Mouse (Mus musculus) spleen, postnatal 4 days (tissue): ENCODE data around the gene Kcnj14.
A peak's percentile ranks its signal among the peaks of the same experiment; 100 is the strongest.

Experiments used
- DNase-seq, 2 experiments: peaks; one replicate each; pipeline ENCODE4 v3.0.0; 2022; ENCODE audit warnings: low spot score in 2 of 2

Gene Kcnj14

DNA sequence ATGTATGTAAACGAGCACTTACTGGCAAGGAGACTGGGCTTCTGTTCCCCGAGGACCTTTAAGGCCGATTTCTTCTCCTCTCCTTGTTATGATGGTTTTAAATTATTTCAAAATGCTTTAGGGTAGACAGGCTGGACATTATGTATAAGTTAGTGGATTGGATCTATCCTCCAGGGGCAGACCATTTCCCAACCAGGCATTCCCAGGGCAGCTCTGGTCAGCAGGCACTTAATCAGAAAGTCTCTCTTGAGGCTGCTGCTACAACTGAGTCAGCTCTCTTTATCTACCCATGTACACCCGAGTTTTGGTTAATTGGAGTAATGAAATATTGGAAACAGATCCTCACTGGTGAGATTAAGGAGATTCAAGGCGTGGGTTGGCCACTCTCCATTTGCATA is 6.5 kb upstream of the Kcnj14 start:
- DNase-seq: no peak

DNA sequence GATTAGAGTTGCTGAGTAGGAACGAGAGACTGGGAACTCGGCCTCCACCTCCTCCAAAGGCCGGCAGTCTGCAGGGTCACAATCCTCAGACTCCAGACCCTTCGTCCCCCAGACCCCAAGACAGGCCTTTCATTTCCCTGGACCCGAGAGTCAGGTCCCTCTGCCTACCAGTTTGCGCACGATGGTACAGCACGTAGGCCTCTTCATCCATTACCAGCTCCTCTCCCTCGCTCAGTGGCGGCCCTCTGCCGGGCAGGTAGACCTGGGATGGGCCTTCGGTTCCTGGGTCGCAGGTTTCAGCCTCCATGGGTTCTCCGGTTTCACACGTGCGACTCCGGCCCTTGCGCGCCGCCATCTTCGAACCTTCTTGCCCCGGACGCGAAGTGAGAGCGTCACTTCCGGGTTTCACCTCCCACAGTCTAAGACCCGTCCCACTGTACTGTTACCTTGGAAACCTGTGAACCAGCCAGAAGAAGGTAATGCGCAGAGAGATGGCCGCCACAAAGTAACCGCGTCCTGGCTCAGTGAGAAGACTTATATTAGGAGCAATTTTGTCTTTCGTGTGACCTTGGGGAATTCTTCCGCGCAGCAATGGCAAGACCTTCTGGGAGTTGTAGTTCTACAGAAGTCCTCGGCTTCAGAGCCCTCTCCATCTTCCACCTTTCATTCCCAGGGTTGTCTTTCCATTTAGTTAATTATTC is 6.0 kb upstream of the Kcnj14 start, which contains the start of gene Grwd1:
Gene Grwd1, minus strand, starts transcription at position 518 of the 701 bp plus-strand sequence.
- DNase-seq: peak; percentile 69 to 86

DNA sequence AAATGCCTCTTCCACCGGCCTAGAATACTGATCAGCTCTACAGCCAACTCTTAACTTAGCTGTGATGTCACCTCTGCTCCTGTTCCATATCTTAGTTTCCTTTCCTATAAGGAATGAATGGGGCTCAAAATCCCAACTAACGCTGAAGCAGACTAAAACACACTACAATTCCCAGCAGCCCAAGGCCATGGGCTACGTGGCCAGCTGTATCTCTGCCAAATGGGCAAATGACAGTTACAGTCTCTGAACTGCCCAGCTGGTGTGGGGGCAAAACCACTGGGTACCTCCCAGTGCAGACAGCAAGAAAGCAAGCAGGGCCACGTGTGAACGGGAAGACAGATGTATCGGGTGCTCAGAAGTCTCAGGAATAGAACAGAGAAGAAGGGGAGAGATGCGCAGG is 2.0 kb upstream of the Kcnj14 start:
- no peak for DNase-seq

DNA sequence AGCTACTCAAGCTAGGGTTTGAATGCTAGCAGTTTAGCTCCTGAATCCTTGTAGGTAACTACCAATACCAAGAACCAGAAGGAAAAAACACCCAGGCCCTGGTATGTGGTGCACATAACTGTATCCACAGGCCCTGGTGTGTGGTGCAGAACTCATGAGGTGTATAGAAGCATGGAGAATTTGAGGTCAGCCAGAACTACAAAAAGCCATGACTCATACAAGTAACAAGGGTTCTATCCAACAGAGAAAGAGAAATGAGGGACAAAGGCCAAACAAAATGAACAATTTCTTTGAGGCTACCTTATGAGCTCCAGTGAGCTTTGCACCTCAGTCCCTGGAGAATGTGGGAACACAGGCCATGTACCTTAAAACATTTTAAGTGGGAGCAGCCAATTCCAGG is 3.7 kb downstream of the Kcnj14 start:
- no peak for DNase-seq

DNA sequence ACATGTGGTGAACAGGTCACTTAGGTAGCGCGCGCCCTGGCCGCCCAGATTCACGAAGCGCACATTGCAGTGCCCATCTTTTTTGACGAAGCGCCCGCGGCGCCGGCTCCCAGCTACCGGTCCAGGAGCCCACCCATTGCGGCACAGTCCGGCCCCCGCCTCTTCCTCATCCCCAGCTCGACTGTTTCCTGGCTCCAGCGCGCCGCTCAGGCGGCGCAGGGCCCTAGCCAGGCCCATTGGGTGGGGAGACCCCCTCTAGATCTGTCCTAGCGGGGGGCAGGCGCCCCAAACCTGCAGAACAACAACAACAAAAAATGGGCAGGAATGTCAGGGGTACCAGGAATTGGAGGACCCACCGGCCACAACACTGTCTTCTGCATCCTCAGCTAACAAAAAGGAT is 4.7 kb downstream of the Kcnj14 start:
- no peak for DNase-seq

DNA sequence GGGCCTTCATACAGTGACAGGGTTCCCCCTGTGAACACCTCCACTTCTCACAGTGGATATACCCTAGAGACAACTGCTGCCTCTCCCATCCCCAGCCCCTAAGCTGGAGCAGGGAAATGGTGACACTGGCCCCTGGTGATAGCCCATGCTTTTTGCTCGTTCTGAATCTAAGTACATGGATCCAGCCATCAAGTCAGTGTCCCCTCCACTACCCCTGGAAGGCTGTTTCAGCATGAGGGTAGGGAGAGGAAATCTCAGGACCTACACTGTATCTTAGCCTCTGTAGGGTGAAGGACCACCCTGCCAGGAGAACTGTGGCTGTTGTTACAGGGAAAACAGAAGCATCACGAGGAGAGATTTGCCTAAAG is 8.6 kb downstream of the Kcnj14 start:
- no peak for DNase-seq

DNA sequence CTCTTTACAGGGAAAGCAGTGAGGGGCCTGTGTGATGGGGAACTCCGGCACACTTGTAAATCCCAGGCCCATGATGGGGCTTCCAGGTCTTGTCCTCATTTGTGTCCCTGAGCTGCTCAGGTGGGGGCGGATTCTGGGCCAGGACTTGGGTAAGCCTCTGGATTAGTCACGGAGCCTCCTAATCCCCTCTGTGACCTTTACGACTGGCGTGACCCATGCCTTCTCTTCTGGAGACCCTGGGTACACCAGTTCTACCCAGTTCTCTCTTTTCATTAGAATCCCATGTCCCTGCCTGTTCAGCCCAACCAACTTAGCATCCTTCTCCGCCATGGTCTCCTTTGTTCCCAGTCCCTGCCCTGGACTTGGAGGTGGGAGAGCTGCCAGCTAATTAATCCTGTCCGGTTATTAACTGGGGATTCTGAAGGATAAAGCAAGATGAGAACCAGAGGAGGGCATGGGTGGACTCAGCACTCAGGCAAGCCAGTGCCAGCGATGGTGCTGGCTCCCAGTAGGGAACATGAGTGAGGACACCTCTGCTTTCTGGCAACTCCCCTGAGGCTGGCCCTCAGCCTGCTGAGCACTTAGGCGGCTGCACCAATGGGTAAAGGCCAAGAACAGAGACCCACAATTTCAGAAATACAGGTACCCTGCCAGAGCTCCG is 9.1 kb downstream of the Kcnj14 start:
- no peak for DNase-seq

DNA sequence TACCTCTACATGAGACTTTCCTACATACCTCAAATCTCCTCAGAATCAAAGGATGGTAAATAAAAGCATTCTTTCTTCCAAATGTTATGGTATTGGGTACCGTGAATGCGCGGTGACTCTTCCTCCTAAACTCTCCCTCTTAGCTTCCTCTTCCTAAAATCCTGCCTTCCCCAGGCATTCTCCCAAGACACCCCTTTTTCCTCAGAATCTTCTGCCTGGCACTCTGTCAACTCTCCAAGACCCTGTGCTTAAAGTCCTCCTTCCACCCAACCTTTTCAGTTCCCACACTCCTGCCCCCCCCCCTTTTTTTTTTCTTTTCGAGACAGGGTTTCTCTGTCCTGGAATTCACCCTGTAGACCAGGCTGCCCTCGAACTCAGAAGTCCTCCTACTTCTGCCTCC is 9.7 kb downstream of the Kcnj14 start:
- DNase-seq: no peak

DNA sequence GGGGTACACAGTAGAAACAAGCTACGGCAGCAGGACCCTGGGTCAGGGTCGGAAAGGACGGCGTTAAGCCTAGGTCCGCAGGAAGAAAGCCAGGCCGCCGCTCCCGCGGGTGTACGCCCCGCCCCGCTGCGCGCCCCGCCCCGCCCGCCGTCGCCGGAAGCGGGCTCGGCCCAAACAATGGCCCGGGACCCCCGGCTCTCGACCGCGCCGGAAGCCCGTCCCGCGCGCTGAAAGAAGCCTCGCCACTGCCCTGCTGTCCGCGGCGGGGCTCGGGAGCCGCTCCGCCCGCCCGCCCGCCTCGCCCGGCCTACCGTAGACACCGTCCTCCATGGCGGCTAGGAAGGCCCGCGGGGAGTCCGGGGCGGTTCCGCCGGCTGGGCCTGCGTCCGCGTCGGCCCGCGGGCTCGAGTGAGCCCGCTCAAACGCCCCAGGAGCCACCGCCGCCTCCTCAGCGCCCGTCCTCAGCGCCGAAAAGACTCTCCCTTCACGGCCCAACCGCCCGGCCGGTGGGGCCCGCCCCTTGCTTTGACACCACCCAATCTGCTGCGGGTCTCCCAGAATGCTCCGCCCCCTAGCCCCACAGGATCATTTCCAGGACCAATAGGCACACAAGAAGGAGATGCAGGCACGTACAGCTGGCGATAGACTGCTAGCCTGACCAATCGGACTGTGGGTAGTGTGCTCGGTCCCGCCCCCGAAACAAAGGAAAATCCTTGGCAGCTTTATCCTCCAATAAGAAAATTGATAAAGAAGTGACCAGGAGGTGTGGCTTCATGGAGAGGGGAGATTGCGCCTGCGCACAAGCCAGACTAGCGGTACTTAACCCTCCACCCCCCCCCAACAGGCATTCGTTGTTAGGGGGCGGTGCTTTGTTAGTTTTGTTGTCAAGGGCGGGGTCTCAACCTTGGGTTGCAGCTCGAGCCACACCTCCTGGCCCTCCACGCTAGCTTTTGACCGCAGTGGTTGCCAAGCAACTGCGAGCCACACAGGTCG is 10.5 kb downstream of the Kcnj14 start, which contains the start of gene Cyth2:
Gene Cyth2, minus strand, starts transcription at position 795 of the 993 bp plus-strand sequence.
- DNase-seq: peak; percentile 98 to 99

DNA sequence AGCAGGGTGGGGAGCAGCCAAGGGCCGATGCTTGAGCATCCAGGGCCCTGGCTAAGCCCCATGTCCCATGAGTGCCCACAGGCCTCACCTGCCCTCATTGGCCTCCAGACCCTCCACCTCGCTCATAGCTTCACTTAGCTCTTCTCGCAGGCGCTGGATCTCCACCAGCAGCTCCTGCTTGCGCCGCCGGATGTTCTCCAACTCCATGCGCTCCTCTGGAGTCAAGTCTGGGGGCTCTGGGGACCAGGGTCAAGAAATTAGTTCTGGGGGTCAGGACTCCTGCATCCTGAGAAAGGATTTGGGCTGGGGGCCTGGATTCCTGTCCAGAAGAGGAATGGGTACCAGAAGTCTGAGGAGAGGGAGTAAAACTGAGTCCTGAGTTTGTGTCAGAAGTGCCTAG is 11.7 kb downstream of the Kcnj14 start:
- DNase-seq: no peak

DNA sequence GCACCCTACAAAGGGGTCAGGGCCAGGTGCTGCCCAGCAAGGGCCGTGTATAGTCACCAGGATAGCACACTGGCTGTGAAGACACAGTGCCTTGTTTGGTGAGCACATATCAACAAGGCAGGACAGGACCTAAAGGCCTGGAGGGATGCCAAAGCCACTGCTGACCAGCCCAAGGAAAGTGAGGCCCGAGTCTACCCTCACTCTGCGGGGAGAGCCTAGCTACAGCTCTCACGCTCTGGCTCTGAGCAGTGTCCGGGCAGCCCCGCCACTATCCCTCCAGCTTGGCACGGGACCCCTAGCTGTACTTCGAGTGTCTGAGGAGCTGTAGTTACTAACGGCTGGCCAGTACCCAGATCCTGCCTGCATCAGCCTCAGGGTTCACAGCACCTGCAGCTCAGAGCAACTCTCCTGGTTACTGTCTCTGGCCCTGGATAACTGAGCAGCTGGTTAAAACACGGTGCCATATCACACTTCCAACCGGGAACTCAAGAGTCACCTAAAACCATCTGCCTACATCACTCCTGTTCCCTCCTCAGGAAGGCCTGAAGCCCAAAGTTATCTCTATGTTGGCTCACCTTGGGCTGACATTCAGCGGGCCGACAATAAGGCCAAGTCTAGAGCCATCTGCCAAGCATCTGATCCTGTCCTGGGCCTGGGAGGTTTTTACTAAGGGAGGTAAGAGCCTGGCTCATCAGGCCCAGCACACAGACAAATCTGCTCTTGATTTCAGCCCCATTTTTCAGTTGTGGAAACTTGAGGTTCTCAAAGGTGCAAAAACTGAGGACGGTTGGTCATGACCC is 15.1 kb downstream of the Kcnj14 start:
- no peak for DNase-seq

DNA sequence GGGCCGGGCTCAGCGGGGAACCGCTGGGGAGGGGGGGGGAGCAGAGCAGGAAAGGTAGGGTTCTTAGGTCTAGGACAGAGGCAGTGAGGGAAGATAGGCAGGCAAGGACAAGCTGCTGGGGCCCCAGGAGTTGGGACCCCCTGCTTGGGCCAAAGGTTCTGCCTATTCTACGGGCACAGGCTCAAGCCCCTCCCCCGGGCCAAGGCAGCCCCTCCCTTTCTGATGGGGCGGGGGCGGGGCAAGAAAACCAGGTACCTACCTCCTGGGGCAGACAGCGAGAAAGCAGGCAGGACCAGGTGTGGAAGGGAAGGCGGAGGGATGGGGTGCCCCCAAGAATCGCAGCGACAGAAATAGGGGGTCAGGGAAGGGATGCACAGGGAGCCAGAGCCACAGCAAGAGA is 16.1 kb downstream of the Kcnj14 start:
- no peak for DNase-seq

DNA sequence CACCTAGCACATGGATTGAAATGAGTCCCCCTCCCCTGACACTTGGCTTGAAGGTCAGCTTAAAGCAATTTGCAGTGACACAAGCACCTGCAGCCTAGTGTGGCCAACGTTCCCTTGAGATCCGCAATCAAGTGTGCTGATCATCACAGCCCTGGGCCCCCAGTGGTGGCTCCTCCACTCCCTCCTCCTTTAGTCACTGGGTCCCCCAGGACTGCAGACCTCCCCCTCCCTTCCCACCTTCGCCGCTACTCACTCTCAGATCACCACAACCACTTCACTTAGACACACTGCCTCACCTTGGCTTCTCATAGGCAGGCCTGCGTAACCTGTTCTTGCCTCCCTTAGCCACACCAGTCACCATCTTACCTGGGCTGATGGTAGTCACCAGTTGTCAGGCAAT is 18.6 kb downstream of the Kcnj14 start:
- no peak for DNase-seq

DNA sequence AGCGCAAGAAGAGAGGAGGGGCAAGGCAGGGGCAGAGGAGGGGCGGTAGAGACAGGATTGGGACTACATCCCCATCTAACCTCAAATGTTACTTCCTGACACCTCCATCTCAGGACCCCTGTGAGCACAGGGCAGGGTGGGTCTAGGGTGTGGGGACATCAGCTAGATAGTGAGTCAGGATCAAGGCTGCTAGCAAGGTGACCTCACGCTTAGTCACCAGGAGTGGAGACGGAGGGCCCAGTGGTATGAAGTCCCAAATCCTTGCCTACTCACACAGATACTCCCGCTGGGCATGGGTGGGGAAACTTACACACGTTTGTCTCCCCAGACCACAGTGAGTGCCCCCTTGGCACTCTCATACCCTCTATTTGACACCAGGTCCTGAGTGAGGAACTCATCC is 22.0 kb downstream of the Kcnj14 start:
- no peak for DNase-seq

DNA sequence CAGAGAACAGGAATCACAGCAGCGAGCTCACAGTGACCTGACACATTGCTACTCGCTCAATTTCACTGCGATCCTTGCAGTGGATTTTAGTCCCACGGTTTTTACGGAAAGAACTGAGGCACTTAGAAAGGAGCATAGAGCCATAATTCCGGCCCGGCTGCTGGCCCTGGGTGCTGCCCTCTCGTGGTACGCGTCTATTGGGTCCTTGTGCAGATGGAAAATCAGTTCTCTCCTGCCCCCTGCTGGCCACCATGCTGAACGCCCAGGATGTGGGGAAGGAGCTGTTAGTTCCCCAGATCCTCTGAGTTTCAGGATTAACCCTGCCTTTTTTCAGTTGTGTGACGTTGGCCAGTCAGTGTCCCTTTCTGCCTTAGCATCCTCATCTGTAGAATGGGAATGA is 23.2 kb downstream of the Kcnj14 start:
- peak; percentile 89 to 97 for DNase-seq

DNA sequence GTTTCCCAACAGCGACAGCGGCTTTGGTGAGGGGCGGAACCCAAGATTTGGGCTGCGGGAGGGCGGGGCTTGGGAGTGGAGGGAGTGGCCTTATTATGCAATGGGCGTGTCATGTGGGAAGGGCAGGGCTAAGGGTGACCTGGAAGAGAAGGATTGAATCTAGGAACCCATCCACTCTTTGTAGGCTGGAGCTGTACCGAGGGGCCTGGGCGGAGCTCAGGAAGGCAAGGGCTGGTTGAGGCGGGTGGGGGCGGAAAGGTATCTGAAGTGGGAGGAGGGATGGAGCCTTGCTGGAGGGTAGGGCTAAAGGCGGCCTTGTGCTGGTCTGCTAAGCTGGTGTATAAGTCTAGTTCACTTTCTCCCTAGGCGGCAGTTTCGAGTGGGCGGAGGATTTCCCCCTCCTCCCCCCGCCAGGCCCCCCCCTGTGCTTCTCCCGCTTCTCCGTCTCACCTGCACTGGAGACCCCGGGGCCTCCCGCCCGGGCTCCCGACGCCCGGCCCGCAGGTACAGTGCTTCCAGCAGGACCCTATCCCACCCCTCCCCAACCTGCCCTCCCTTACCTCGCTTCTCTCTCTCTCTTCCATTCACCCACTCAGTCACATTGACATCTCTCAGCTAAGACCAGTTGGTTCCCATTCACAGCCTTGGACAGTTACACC is 23.9 kb downstream of the Kcnj14 start:
- DNase-seq: peak in 1 of 2 experiments; percentile 62

DNA sequence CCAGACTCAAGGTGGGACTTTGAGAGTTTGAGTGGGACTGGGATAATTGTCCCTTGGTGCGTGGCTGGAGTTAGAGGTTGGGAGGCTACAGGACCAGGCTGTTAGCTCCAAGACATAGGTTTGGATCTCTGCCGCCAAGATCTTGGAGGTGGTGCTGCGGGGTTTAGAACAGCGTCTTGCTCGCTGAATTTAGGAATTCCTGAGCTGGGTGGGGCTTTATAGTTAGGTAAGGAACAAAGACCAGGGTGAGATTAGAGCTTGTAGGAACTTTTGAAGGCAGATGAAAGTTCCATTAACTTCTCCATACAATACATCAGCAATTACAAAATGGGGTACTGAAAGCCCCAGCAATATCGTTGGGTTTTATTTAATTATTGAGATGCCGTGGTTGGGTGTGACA is 24.6 kb downstream of the Kcnj14 start:
- no peak for DNase-seq

DNA sequence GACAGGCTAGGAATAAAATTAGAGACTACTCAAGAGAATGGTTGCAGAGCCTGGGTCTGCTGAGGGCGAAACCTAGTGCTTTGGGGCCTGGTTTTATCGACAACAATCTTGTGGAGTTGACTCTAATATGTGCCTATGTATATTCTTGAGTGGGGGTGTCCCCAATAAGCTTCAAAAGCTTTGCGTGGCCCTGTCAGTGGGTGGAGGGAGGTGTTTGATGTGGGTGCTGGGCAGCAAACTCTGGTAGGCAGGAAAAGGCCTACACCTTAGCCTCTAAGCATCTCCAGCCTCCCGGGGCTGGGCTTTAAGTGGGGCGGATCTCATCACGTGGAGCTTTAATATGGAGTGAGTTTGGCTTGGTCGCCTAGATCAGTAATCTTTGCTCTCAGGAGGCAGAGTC is 25.7 kb downstream of the Kcnj14 start:
- no peak for DNase-seq

DNA sequence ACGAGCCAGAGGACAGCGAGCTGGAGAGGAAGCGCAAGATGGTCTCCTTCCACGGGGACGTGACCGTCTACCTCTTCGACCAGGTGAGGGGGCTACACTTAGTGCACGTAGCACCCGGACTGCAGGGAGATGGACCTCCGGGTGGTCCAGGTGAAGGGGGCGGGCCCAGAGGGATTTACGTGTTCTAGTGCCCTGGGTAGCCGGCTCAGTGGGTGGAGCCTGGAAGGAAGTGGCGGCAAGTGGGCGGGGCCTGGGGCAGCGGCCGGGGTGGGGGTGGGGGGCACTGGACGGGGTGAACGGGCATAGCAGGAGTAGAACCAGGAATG is 26.1 kb downstream of the Kcnj14 start:
- no peak for DNase-seq

DNA sequence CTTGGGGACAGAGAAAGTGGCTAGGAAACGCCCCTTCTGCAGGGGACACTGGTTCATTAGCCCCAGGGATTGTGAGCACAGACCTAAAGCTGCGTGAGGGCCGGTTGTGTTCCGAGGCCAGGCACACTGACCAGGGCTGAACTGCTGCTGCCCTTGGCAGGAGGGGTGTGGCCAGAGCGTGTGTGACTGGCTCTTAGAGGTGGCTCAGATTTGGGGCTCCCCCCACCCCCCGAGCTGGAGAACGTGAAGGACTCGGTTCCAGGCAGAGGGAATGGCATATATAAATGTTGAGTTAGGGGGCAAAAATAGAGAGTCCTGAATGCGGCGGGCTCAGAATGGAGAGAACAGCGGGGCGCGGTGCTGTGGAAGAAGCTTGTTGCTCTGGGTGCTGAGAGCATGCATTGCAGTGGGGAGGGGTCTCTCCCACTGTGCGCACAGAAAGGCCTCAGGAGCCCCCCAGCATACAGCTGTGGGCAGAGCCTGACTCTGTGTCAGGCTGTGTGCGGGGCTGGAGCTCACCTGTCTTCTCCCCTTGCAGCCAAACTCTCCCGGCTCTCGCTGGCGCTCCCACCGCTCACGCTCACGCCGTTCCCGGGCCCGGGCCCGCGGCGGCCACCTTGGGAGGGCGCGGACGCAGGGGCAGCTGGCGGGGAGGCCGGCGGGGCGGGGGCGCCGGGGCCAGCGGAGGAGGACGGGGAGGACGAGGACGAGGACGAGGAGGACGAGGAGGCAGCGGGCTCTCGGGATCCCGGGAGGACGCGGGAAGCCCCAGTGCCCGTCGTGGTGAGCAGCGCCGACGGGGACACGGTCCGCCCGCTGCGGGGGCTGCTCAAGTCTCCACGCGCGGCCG is 26.7 kb downstream of the Kcnj14 start:
- DNase-seq: no peak
